Mouse (Mus musculus) adrenal gland, postnatal 4 days (tissue): Measurements from ENCODE around the gene C2cd2l. TPM values are rescaled to one million over a fixed set of nuclear protein-coding genes. Genes with fewer than 3 reads are reported as not detected.
"Not testable (repeated sequence)": the region's sequence is repeated elsewhere in the genome, so short reads cannot be mapped to it uniquely, and the experiment has no call there.

Source experiments
- DNase-seq, 2 experiments: peaks; one replicate each; pipeline ENCODE4 v3.0.0; 2021 to 2022; ENCODE audit warnings: low spot score in 2 of 2, mixed read lengths in 2 of 2
- total RNA-seq, 2 experiments: library from RNA; stranded (reverse); gene quantifications; 2 replicates each; pipeline ENCODE4 v1.2.3; 2021

The C2cd2l gene
- total RNA-seq, 2 experiments from 2014 or later, result 28.9 to 31.8 TPM

- no peak for DNase-seq
Measured at GRCm38 (mm10) chr9:44314910-44315309, 5.2 kb downstream of the C2cd2l start.

GRCm38 (mm10) chr9:44314257-44314547, 5.9 kb downstream of the C2cd2l start:
- DNase-seq, result no peak

GRCm38 (mm10) chr9:44313476-44314256, 6.4 kb downstream of the C2cd2l start:
- no peak for DNase-seq

- no peak for DNase-seq
Measured at GRCm38 (mm10) chr9:44311136-44312134, 8.7 kb downstream of the C2cd2l start.

GRCm38 (mm10) chr9:44310750-44311135, 9.3 kb downstream of the C2cd2l start:
- no peak for DNase-seq

- no peak for DNase-seq
Measured at GRCm38 (mm10) chr9:44309756-44310155, 10.3 kb downstream of the C2cd2l start.

- DNase-seq, result no peak
Measured at GRCm38 (mm10) chr9:44307248-44307647, 12.8 kb downstream of the C2cd2l start.

GRCm38 (mm10) chr9:44306532-44306931, 13.6 kb downstream of the C2cd2l start:
- no peak for DNase-seq

GRCm38 (mm10) chr9:44305466-44306079, 14.5 kb downstream of the C2cd2l start, which contains the start of gene Hinfp:
Gene Hinfp, minus strand, starts transcription at chr9:44305671.
- peak; percentile 90 to 97 for DNase-seq

- not testable (repeated sequence) for DNase-seq
Measured at GRCm38 (mm10) chr9:44300001-44300400, 20.1 kb downstream of the C2cd2l start.

- no peak for DNase-seq
Measured at GRCm38 (mm10) chr9:44292490-44292889, 27.6 kb downstream of the C2cd2l start.

- DNase-seq, result no peak
Measured at GRCm38 (mm10) chr9:44288959-44289291, 31.2 kb downstream of the C2cd2l start.

GRCm38 (mm10) chr9:44288076-44288958, 31.8 kb downstream of the C2cd2l start, which contains the start of gene Abcg4:
Gene Abcg4, minus strand, starts transcription at chr9:44288615.
- no peak for DNase-seq

- DNase-seq, result no peak
Measured at GRCm38 (mm10) chr9:44287401-44288075, 32.5 kb downstream of the C2cd2l start.

- DNase-seq, result no peak
Measured at GRCm38 (mm10) chr9:44287003-44287400, 33.1 kb downstream of the C2cd2l start.

GRCm38 (mm10) chr9:44286256-44286850, 33.7 kb downstream of the C2cd2l start:
- no peak for DNase-seq

GRCm38 (mm10) chr9:44283183-44283582, 36.9 kb downstream of the C2cd2l start:
- no peak for DNase-seq

GRCm38 (mm10) chr9:44269973-44270372, 50.1 kb downstream of the C2cd2l start:
- DNase-seq, result no peak

- DNase-seq, result no peak
Measured at GRCm38 (mm10) chr9:44269077-44269476, 51.0 kb downstream of the C2cd2l start.

- DNase-seq, result no peak
Measured at GRCm38 (mm10) chr9:44268432-44268831, 51.7 kb downstream of the C2cd2l start, which contains the start of gene Nlrx1. Gene Nlrx1, minus strand, starts transcription at chr9:44268599.
